Mouse (Mus musculus): ENCODE measurements around the gene Alg11. TPM values are rescaled to one million over a fixed set of nuclear protein-coding genes. Genes with fewer than 3 reads are reported as not detected.

Alg11 gene
- polyA plus RNA-seq, 1 experiment: 3.5 TPM

DNA sequence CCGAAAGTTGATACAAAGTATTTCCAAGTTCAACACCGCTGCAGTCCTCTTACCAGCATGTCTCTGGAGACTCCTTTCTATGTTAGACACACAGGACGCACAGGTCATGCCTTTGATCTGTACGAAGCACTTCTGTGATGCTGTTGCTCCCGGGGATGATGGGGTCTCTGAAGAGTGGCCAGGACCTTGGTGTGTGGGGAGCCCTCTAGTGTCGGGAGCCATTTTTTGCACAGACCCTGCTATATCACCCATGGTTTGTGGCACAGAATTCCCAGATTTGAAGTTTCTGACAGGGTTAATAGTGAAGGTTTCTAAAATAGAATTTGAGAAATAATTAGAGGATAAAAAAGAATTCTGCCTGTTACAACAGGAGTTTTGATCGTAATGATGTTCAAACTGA lies 38.3 kb upstream of the Alg11 start:
- Histone ChIP-seq H3K4me3 (no peak overlapping the region), H3K79me2 (ENCODE audit: control insufficient read depth, insufficient read depth) (no peaks in the 10 kb centered on the region), H3K36me3 (ENCODE audit: control insufficient read depth, insufficient read depth) (no peaks in the 10 kb centered on the region), H3K4me2 (ENCODE audit: low read depth) (no peak overlapping the region), H3K27me3 (ENCODE audit: control insufficient read depth, insufficient read depth, insufficient read length) (peaks cover 5% of the 10 kb centered on the region), H3ac (ENCODE audit: control insufficient read depth, insufficient read length) (no peak overlapping the region)
- TF ChIP-seq USF1 (IDR thresholded peaks at IDR 0.05; ENCODE audit: low read depth) (no peak), CEBPB (IDR thresholded peaks at IDR 0.05; ENCODE audit: insufficient read depth, poor library complexity, severe bottlenecking) (no peak), MAX (IDR thresholded peaks at IDR 0.05; ENCODE audit: low read depth) (no peak), POLR2A (IDR thresholded peaks at IDR 0.05; ENCODE audit: insufficient read length, low read depth) (no peak), MYOG (IDR thresholded peaks at IDR 0.05; ENCODE audit: control insufficient read depth in 1 of 3, insufficient read depth in 1 of 3, insufficient read length in 2 of 3, low read depth in 2 of 3) (no peak), REST (IDR thresholded peaks at IDR 0.05; ENCODE audit: insufficient read depth, insufficient read length) (no peak), POLR2AphosphoS2 (IDR thresholded peaks at IDR 0.05; ENCODE audit: insufficient read length, low read depth) (no peak), TCF12 (IDR thresholded peaks at IDR 0.05; ENCODE audit: insufficient read depth, poor library complexity, severe bottlenecking) (no peak), E2F4 (IDR thresholded peaks at IDR 0.05; ENCODE audit: insufficient read depth) (no peak), SRF (IDR thresholded peaks at IDR 0.05; ENCODE audit: control insufficient read depth, insufficient read length, low read depth) (no peak), MYOD1 (IDR thresholded peaks at IDR 0.05; ENCODE audit: control insufficient read depth in 1 of 3, insufficient read length in 2 of 3, low read depth in 2 of 3) (no peak), TCF3 (IDR thresholded peaks at IDR 0.05; ENCODE audit: insufficient read length, low read depth) (no peak)

DNA sequence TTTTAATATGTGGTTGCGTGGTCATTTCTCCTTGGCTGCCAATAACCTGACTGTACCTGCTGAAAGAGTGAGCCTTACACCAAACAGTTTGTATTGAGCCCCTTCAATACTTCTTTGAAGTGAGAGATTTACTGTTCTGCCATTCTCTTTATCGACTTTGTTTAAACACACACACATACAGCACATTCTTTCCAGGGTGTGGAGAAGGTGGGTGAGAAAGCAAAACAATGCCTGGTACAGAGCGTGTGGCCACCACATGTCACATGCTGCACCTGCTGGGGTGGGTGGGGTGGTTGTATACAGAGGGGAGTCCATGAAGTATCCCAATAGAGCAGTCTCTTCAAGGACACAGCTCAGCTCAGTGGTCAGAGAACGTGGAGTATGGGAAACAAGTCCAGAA lies 35.3 kb upstream of the Alg11 start:
- Histone ChIP-seq H3K79me2 (ENCODE audit: control insufficient read depth, insufficient read depth) (no peaks in the 10 kb centered on the region), H3K4me2 (ENCODE audit: low read depth) (no peak overlapping the region), H3ac (ENCODE audit: control insufficient read depth, insufficient read length) (no peak overlapping the region), H3K27me3 (ENCODE audit: control insufficient read depth, insufficient read depth, insufficient read length) (no peaks in the 10 kb centered on the region), H3K36me3 (ENCODE audit: control insufficient read depth, insufficient read depth) (no peaks in the 10 kb centered on the region), H3K4me3 (no peak overlapping the region)
- TF ChIP-seq MYOD1 (IDR thresholded peaks at IDR 0.05; ENCODE audit: control insufficient read depth in 1 of 3, insufficient read length in 2 of 3, low read depth in 2 of 3): no peak
- TF ChIP-seq MYOG (IDR thresholded peaks at IDR 0.05; ENCODE audit: control insufficient read depth in 1 of 3, insufficient read depth in 1 of 3, insufficient read length in 2 of 3, low read depth in 2 of 3): no peak
- TF ChIP-seq E2F4 (IDR thresholded peaks at IDR 0.05; ENCODE audit: insufficient read depth): no peak
- TF ChIP-seq USF1 (IDR thresholded peaks at IDR 0.05; ENCODE audit: low read depth): no peak
- no peak for TF ChIP-seq POLR2AphosphoS2 (IDR thresholded peaks at IDR 0.05; ENCODE audit: insufficient read length, low read depth)
- no peak for TF ChIP-seq MAX (IDR thresholded peaks at IDR 0.05; ENCODE audit: low read depth)

DNA sequence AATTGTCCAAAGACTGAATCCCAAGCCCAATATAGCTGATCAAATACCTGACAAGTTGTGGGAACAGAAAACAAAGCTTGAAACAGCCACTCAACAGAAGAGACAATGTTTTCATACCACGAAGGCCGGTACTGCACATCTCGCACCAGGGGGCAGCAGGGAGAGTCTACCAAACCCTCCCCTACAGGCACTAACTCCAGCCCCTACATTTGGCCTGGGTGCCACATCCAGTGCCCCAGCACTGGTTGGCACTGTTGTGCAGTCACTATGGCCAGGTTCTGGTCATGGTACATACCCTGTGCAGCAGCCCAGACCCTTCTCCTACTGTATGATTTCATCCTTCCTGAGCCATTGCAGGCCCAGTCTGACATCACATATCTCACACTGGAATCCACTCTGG lies 31.5 kb upstream of the Alg11 start:
- TF ChIP-seq CEBPB (IDR thresholded peaks at IDR 0.05; ENCODE audit: insufficient read depth, poor library complexity, severe bottlenecking): no peak
- TF ChIP-seq REST (IDR thresholded peaks at IDR 0.05; ENCODE audit: insufficient read depth, insufficient read length): no peak
- TF ChIP-seq MAX (IDR thresholded peaks at IDR 0.05; ENCODE audit: low read depth): no peak
- no peak for TF ChIP-seq MYOD1 (IDR thresholded peaks at IDR 0.05; ENCODE audit: control insufficient read depth in 1 of 3, insufficient read length in 2 of 3, low read depth in 2 of 3)
- no peak for TF ChIP-seq MYOG (IDR thresholded peaks at IDR 0.05; ENCODE audit: control insufficient read depth in 1 of 3, insufficient read depth in 1 of 3, insufficient read length in 2 of 3, low read depth in 2 of 3)
- no peak for TF ChIP-seq E2F4 (IDR thresholded peaks at IDR 0.05; ENCODE audit: insufficient read depth)
- TF ChIP-seq TCF3 (IDR thresholded peaks at IDR 0.05; ENCODE audit: insufficient read length, low read depth): no peak
- TF ChIP-seq TCF12 (IDR thresholded peaks at IDR 0.05; ENCODE audit: insufficient read depth, poor library complexity, severe bottlenecking): no peak
- TF ChIP-seq SRF (IDR thresholded peaks at IDR 0.05; ENCODE audit: control insufficient read depth, insufficient read length, low read depth): no peak
- no peak for TF ChIP-seq USF1 (IDR thresholded peaks at IDR 0.05; ENCODE audit: low read depth)
- TF ChIP-seq POLR2A (IDR thresholded peaks at IDR 0.05; ENCODE audit: insufficient read length, low read depth): no peak
- TF ChIP-seq POLR2AphosphoS2 (IDR thresholded peaks at IDR 0.05; ENCODE audit: insufficient read length, low read depth): no peak
- no peaks in the 10 kb centered on the region for H3K27me3 ChIP-seq (ENCODE audit: control insufficient read depth, insufficient read depth, insufficient read length)
- no peak overlapping the region for H3ac ChIP-seq (ENCODE audit: control insufficient read depth, insufficient read length)
- no peak overlapping the region for H3K4me3 ChIP-seq
- no peak overlapping the region for H3K4me2 ChIP-seq (ENCODE audit: low read depth)
- no peaks in the 10 kb centered on the region for H3K36me3 ChIP-seq (ENCODE audit: control insufficient read depth, insufficient read depth)
- H3K79me2 ChIP-seq (ENCODE audit: control insufficient read depth, insufficient read depth): no peaks in the 10 kb centered on the region

GRCm38 (mm10) chr8:22030990-22031389 lies 29.5 kb upstream of the Alg11 start:
- H3K27me3 ChIP-seq (ENCODE audit: control insufficient read depth, insufficient read depth, insufficient read length): no peaks in the 10 kb centered on the region
- no peaks in the 10 kb centered on the region for H3K36me3 ChIP-seq (ENCODE audit: control insufficient read depth, insufficient read depth)
- H3K79me2 ChIP-seq (ENCODE audit: control insufficient read depth, insufficient read depth): no peaks in the 10 kb centered on the region
- no peak overlapping the region for H3ac ChIP-seq (ENCODE audit: control insufficient read depth, insufficient read length)
- H3K4me2 ChIP-seq (ENCODE audit: low read depth): no peak overlapping the region
- H3K4me3 ChIP-seq: no peak overlapping the region
- no peak for TF ChIP-seq POLR2AphosphoS2 (IDR thresholded peaks at IDR 0.05; ENCODE audit: insufficient read length, low read depth)
- TF ChIP-seq CEBPB (IDR thresholded peaks at IDR 0.05; ENCODE audit: insufficient read depth, poor library complexity, severe bottlenecking): no peak
- TF ChIP-seq E2F4 (IDR thresholded peaks at IDR 0.05; ENCODE audit: insufficient read depth): no peak
- TF ChIP-seq MYOD1 (IDR thresholded peaks at IDR 0.05; ENCODE audit: control insufficient read depth in 1 of 3, insufficient read length in 2 of 3, low read depth in 2 of 3): no peak
- TF ChIP-seq MAX (IDR thresholded peaks at IDR 0.05; ENCODE audit: low read depth): no peak
- TF ChIP-seq TCF12 (IDR thresholded peaks at IDR 0.05; ENCODE audit: insufficient read depth, poor library complexity, severe bottlenecking): no peak
- TF ChIP-seq REST (IDR thresholded peaks at IDR 0.05; ENCODE audit: insufficient read depth, insufficient read length): no peak
- TF ChIP-seq TCF3 (IDR thresholded peaks at IDR 0.05; ENCODE audit: insufficient read length, low read depth): no peak
- TF ChIP-seq POLR2A (IDR thresholded peaks at IDR 0.05; ENCODE audit: insufficient read length, low read depth): no peak
- no peak for TF ChIP-seq SRF (IDR thresholded peaks at IDR 0.05; ENCODE audit: control insufficient read depth, insufficient read length, low read depth)
- no peak for TF ChIP-seq MYOG (IDR thresholded peaks at IDR 0.05; ENCODE audit: control insufficient read depth in 1 of 3, insufficient read depth in 1 of 3, insufficient read length in 2 of 3, low read depth in 2 of 3)
- TF ChIP-seq USF1 (IDR thresholded peaks at IDR 0.05; ENCODE audit: low read depth): no peak

GRCm38 (mm10) chr8:22036137-22036536 lies 24.4 kb upstream of the Alg11 start:
- H3K4me2 ChIP-seq (ENCODE audit: low read depth): no peak overlapping the region
- H3K36me3 ChIP-seq (ENCODE audit: control insufficient read depth, insufficient read depth): no peaks in the 10 kb centered on the region
- no peaks in the 10 kb centered on the region for H3K79me2 ChIP-seq (ENCODE audit: control insufficient read depth, insufficient read depth)
- H3ac ChIP-seq (ENCODE audit: control insufficient read depth, insufficient read length): no peak overlapping the region
- peaks cover 29% of the 10 kb centered on the region for H3K27me3 ChIP-seq (ENCODE audit: control insufficient read depth, insufficient read depth, insufficient read length)
- H3K4me3 ChIP-seq: no peak overlapping the region
- TF ChIP-seq SRF (IDR thresholded peaks at IDR 0.05; ENCODE audit: control insufficient read depth, insufficient read length, low read depth) (no peak), USF1 (IDR thresholded peaks at IDR 0.05; ENCODE audit: low read depth) (no peak), POLR2AphosphoS2 (IDR thresholded peaks at IDR 0.05; ENCODE audit: insufficient read length, low read depth) (no peak), TCF3 (IDR thresholded peaks at IDR 0.05; ENCODE audit: insufficient read length, low read depth) (no peak), CEBPB (IDR thresholded peaks at IDR 0.05; ENCODE audit: insufficient read depth, poor library complexity, severe bottlenecking) (no peak), E2F4 (IDR thresholded peaks at IDR 0.05; ENCODE audit: insufficient read depth) (no peak), REST (IDR thresholded peaks at IDR 0.05; ENCODE audit: insufficient read depth, insufficient read length) (no peak), TCF12 (IDR thresholded peaks at IDR 0.05; ENCODE audit: insufficient read depth, poor library complexity, severe bottlenecking) (no peak), POLR2A (IDR thresholded peaks at IDR 0.05; ENCODE audit: insufficient read length, low read depth) (no peak), MYOG (IDR thresholded peaks at IDR 0.05; ENCODE audit: control insufficient read depth in 1 of 3, insufficient read depth in 1 of 3, insufficient read length in 2 of 3, low read depth in 2 of 3) (no peak), MYOD1 (IDR thresholded peaks at IDR 0.05; ENCODE audit: control insufficient read depth in 1 of 3, insufficient read length in 2 of 3, low read depth in 2 of 3) (no peak), MAX (IDR thresholded peaks at IDR 0.05; ENCODE audit: low read depth) (no peak)

Measured in myocyte (in vitro differentiated cells).